Mouse (Mus musculus): ENCODE results near the gene Nubp1.

Nubp1 gene

DNA sequence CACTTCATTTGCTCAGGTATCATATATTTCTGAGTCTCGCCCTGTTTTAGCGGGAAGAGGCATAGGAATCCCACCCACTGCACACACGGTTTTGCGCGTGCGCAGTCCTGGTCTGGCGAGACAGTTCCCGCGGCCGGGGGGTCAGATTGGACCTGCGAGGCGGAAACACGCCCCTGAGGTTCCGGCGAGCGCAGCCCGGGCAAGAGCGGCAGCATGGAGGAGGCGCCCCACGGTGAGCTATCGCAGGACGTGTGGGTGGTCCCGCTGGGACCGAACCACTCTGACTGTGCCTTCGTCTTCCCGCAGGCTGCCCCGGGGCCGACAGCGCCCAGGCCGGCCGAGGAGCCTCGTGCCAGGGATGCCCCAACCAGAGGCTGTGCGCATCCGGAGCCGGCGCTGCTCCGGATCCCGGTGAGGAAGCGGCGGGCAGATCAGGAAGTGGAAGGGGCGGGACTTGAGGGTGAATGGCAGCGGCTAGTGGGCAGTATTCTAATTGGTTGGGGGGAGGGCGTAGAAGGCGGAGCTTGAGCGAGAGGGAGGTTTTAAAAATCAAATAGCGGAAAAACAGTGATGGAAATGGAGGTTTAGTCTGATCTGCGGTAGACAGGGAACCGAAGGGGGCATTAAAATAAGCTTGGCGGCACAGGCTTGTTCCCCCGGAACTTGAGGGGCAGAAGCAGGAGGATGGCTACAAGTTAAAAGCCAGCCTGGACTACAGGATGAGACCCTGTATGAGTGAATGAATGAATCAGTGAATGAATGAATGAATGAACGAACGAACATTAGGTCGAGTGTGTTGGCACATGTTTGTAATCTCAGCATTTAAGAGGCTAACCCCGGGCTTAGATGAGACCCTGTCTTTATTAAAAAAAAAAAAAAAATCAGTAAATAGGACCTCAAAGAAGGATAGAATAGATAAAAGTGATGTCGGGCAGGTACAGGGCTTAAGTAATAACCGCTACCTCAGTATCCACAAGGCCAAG lies at the start of gene Nubp1:
Gene Nubp1, plus strand, starts transcription at position 185 of the 983 bp plus-strand sequence.
- peak; percentile 96 to 97 for DNase-seq

DNA sequence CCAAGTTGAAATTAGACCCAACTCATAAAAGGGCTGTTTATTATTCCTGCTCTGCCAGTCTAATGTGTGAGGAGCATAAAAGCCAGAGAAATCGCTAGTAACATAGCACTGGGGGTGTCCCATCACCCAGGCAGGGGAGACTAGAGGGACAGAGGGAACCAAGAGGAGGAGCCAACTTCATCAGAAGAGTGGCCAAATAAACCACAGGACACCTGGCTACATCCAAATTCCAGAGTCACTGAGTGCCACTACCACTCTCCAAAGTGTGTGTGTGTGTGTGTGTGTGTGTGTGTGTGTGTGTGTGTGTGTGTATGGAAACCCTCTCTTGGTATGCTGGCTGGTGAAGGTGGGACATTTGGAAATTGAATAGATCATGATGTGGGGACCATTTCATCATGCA lies 48.7 kb upstream of the Nubp1 start:
- DNase-seq, result no peak

DNA sequence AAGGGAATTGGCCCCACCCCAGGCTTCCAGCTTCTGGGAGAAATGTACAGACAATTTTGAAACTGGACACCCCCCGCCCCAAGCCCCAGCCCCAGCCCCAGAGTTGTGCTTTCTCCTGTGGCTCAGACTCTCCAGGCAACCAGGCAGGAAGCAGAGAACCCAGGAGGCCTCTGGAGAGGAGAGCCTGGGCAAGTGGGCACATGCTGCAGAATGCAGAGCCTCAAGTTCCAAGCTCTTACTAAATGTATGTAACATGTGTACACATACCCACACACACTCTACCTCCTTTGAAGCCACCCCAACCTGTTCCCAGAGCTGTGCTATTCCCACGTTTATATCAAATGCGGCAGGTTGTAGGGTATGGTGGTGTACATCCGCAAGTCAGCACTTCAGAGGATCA lies 46.0 kb upstream of the Nubp1 start:
- no peak for DNase-seq

DNA sequence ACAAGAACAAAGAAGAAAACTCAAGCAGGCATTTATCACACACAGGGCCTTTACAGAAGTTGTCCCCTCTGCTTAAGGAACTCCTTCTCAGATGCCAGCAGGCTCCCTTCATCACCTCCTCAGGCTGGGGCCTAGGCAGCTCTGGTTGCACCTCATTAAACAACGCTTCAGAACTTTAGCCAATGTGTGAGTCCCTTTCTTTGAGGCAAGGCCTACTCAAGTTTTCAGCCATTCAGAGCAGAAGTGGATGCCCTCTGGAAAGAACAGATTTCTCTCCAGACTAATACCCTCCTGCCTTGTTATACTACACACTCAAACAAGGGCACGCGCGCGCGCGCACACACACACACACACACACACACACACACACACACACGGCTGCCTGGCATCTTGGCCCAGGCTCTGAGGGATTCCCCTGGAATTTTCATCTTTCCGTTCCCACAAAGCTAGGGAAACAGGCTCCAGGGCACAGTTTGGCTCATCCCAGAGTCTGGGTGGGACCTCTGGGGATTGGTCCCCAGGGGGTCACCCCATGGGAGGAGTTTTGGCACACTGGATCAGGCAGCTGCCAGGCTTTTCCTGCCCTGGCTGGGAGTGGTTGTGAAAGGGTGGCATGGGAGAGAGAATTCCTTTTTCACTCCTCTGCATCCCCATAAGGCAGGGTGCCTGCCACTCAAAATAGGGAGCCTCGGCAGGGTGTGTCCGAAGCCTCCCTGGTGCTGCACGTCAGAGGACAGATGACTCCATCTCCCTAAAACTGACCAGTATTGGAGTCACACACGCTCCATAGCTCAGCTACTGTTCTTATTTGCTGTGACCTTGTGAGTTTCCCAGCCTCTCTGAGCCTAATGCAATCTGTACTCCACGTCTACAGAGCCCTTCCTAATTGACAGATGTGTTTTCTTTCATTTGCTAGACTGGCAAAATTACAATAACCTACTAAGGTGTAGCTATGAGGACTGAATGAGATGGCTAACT lies 45.2 kb upstream of the Nubp1 start:
- DNase-seq, result no peak

DNA sequence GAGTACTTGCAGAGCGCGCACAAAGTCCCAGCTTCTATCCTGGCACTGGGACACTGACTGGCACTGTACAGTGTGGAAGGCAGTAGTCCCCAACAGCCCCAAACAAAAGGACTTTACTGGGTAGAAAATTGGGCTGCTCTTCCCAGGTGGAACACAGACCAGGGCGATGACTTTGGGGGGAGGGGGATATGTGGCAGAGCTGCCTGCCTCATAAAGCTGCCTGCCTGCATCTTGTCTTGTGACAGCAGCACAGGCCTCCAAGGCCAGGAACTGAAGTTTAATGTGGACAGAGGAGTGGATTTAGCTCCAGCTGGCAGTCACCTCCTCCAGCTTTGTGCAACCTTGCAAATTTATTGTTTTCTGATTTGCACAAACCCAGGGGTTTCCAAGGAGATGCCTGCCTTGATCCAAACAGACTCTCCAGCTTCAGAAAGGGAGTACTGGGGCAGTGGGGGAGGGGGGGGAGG lies 42.2 kb upstream of the Nubp1 start:
- DNase-seq, result no peak

DNA sequence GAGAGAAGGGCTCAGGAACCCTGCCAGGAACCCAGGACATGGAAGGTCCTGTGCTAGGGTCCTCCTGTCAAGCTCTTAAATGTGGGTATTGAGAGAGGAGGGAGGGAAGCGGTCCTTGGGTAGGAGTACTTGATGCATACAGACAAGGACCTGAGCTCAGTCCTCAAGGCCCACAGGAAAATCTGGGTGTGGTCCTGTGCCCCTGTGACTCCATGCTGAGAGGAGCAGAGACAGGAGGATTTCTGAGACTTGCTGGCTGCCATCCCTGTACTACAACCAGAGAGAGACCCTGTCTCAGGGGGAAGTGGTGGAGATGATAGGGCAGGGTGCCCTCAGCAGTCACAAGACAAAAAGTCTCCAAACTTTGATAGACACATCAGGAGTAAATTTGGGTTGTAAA lies 41.8 kb upstream of the Nubp1 start:
- DNase-seq, result no peak

DNA sequence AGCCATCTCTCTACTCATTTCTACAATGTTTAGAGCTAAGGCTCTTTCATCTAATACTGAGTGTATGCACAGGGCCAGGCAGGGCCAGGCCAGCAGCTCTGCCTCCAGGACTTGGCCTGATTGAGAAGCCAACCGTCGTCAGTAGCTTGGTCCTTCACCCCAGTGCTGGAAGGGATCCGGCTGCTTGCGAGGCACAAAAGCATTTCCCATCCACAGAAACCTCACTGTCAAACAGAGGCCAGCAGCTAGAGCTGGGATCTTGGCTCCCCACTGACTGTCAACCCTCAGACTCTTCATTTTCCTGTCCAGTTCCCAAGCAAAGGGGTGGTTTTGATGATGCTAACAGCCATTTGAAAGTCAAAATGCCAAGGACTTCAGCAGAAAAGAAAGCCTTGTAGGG lies 39.4 kb upstream of the Nubp1 start:
- no peak for DNase-seq

DNA sequence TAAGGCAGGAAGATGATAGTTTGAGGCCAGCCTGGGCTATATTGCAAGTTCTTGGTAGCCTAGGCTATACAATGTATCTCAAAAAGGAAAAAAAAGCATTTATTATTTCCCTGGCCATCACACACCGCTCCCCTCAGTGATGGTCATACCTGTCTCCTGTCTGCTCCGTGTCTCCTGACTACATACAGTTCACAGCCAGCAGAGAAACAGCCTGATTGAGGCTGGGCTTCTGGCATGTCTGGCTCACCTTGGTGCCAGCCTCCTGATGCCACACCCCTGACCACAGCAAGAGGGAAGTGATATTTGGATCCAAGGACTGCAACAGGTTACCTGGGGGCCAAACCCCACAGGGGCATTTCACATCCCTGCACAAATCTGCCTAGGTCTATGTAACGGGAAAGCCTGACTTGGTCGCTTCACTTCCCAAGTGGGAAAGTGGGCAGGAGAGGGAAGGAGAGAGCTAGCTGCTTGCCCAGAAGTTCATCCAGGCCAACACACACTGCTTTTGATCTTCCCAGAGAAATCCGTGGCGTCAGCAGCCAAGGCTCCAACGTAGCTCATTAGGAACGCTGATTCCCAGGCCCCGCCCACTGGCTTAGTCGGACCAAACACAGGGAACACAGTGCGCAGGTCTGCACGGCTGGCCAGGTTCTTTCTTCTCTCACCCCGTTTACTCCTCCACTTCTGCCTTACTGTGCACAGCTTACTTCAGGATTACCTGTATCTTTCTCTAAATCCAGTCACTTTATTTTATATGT lies 37.3 kb upstream of the Nubp1 start:
- DNase-seq, result peak; percentile 72 to 75

DNA sequence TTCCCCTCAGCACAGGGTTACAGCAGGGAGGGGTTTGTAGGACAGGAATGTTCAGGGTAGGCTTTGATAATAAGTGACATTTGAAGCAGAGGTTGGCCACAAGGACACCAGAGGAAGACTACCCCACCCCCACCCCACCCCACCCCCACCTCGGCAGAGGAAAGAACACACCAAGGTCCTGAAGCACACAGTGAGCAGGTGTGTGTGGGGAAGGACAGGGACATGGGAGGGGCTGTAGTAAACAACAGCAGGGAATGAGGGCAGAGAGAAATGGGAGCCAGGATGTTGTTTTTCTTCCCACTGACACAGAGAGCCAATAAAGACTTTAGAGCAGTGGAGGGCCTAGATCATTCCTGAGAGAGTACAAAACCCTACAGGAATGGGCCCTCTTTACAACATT lies 34.5 kb upstream of the Nubp1 start:
- DNase-seq, result no peak

DNA sequence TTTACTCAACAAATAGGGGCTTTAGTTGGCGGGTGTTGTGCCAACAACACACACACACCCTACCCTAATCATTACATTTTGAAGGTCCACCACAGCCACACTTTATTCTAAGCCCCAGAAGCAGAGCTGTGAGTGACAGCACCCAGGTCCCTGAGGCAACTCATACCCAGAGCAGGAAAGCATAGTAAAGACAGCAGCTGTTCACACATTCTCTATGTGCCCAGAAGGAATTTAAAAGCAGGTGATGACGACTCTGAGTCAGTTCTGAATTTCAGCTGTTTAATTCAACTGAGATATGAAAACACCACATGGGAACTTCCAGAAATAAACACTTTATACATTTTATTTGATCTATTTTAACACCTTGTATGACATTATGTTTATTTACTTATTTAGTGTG lies 32.2 kb upstream of the Nubp1 start:
- no peak for DNase-seq

DNA sequence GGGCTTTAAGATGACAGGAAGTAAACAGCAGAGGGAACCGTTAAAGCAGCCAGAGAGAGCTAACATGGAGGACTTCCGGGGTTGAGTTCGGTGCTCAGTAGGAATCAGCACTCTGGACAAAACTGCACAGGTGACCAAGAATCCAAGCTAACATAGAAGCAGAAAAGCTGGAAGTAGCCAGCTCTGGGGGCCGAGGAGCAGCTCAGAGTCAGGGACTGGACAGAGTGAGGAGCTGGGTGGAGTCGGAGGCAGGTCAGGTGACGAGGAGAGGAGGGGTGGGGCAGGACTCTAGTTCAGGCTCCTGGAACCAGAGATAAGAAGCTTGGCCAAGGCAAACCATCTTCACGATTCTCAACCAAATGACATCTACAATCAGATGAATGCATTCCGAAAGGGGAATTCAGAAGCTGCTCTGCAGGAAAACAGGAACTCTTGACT lies 27.7 kb upstream of the Nubp1 start:
- peak; percentile 23 to 70 for DNase-seq

DNA sequence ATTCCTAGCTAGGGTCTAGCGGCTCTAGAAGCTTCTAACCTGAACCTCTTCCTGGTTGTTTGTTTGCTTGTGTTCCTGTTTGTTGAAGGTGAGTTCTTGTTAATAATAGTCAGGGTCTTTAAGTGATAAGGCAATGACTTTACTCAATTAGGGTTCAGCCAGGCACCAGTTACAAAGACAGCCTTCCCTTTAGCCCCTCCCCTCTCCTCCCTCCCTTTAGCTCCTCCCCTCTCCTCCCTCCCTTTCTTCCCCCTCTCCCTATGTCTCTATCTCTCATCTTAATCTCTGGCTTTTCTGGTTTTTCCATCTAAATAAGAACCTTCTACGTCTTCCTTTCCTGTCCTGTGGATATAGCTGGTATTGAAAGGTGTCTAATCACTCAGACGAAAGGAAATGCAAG lies 27.2 kb upstream of the Nubp1 start:
- no peak for DNase-seq

DNA sequence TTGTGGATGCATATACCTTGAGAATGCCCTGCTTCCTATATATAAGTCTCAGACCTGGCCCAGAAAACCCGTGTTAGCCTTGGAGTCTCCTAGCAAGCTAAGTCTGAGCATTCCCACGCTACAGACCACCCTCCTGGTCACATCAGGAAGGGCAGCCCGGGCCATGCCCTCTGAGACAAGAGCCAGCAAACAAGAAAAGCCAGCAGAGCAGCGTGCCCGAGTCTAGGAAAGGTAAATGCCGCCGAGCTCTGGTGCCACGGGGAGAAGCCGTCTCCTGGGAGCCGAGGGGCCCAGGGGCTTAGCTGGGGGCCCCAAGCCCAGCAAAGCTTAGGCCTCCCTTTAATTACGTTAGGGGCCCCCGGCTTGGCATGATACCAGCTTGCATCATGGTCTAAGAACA lies 26.5 kb upstream of the Nubp1 start:
- DNase-seq, result no peak

DNA sequence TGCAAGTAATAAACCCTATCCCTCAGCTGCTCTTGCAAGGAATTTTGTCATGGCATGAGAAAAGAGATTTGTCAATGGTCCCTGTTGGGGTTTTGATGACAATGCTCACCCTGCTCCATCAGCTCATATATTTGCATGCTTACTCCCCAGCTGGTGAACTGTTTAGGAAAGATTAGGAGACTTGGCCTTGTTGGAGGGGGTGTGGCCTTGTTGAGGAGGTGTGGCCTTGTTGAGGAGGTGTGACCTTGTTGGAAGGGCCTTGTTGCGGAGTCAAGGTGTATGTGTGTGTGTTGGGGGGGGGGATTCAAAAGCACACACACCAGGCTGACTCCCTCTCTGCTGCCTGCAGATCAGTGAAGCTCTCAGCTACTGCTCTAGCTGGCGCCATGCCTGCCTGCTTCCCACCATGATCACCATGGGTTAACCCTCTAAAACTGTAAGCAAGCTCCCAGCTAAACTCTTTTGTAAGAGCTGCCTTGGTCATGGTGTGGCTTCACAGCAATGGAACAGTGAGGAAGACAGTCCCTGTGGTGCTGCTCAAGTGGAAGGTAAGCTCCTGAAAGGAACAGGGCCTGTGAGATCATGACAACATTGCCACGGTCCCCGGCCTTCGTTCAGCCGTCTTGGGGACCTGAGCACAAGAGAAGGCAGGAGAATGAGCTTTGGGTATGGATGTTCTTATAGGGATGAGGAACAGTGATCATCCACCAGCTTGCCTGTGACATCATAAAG lies 22.9 kb upstream of the Nubp1 start:
- DNase-seq, result no peak

DNA sequence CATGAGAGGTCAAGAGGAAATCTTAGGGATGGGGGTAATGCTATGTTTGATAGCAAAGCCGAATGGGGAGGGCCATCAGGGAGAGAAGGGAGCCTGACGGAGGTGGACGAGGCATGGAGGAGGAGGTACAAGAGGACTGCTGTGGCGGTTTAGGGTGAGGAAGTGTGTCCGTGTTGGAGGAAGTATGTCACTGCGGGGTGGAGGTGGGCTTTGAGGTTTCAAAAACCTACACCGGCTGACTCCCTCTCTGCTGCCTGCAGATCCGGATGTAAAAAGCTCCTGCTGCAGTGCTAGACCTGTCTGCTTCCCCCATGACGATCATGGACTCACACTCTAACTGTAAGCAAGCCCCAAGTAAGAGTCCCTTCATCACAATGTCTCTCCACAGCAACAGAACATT lies 19.2 kb upstream of the Nubp1 start:
- no peak for DNase-seq

DNA sequence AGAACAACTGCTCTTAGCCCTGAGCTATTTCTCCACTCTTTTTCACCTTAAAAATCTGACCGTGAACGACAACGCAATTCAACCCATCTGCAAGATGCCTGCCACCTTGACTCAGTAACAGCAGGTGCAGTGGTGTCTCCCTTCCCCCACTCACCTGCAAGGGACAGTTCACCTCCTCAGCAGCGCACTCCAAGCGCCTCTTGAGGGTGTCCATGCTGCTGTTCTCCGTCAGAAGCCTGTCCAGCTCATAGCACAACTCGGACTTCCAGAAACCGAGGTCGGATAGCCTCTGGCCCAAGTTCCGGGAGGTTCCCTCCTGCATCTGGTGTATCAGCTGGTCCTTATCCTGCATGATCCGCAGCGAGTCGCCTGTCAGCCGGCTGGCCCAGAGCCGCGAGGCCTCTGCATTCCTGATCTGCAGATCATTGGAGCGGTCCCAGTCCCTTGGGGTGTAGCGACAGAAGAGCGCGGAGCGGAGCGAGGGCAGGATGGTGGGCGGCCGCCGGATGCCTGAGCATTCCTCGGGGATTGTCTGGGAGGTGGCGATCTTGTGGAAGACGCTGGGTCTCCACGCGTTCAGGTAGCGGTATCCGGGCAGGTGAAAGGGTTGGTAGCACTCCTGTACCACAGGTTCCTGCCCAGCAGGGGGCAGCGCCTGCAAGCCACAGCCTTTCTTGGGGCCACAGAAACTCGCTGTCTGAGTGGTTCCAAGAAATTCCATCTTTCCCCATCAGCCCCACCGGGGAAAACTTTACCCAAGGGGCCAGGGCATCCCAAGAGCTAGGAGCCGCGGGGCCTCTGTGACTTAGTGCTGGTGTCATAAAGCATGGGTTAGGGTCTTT lies 16.8 kb upstream of the Nubp1 start, which contains the start of gene Tekt5:
Gene Tekt5, minus strand, starts transcription at position 792 of the 842 bp plus-strand sequence.
- peak; percentile 73 to 76 for DNase-seq

DNA sequence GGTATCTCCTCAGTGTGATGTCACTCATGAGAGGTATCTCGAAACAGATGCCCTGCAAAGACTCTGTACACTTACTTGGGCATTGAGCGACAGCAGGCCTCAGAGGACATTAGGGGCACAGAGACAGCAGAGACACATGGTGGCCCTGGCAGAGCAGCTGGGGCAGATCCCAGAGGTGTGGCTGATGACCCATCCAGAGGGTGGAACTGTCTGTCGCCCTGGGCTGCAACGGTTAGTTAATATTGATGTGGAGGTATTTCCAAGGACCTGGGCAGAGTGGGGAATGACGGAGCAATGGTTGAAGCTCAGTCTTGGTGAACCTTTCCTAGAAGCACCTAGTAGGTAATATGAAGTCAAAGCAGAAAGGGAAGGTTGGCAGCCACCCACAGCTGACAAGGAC lies 13.0 kb upstream of the Nubp1 start:
- no peak for DNase-seq

DNA sequence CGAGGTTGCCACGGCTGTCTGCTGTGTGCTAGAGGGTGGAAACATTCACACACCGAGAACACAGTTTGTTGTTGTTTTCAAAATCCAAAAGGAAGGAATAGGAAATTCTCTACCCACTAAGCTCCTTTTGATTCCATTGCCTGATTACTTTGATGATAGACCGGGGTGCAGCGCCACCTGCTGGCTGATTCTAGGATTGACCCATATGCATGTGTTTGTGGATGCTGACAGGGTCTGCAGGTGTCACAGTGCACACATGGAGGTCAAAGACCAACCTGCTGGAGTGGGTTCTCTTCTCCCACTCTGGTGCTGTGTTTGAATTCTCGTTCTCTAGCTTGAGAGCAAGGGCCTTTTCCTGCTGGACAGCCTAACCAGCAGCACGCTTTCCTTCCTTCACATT lies 12.6 kb upstream of the Nubp1 start:
- peak; percentile 79 to 90 for DNase-seq

DNA sequence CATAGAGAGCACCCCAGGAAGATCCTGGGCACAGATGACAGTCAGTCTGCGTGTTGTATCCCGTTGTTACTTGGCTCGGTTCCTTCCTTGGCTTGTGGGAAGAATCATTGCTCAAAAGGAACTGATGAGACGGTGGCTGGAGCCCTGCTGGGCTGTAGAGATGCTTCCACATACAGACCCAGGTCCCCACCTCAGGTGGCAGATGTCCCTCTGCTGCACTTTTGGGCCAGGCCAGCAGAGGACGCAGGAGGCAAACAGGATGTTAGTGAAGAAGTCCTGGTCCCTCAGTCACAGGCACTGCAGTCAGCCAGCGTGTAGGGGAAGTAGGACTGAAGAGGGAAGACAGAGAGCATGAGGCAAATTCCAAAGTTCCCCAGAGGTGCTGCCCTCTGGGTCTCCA lies 4.2 kb downstream of the Nubp1 start:
- peak; percentile 63 to 68 for DNase-seq

DNA sequence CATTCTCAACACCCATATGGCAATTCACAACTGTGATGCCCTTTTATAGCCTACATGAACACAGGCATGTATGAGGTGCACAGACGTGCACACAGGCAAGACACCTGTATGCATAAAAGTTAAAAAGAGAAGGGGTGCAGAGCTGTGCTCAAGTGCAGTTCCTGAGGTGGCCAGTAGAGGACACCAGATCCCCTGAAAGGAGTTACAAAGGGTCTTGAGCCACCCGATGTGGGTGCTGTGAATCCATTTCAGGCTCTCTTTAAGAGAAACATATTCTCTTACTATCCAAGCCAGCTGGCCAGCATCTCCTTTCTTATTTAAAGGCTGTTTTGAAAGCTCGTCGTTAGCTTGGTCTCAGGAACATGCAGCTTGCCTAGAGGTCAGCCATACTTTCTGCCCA lies 5.1 kb downstream of the Nubp1 start:
- no peak for DNase-seq

Measured in kidney, postnatal 25 days (tissue).